Mouse (Mus musculus): ENCODE measurements around the gene BC052040. TPM values are rescaled to one million over a fixed set of nuclear protein-coding genes. Genes with fewer than 3 reads are reported as not detected.

Gene BC052040
- total RNA-seq, 2 experiments from 2014 or later = 2.6 TPM

GRCm38 (mm10) chr2:115601280-115601679 lies 19.8 kb downstream of the BC052040 start:
- DNase-seq = no peak

GRCm38 (mm10) chr2:115602116-115602515 lies 20.6 kb downstream of the BC052040 start:
- DNase-seq = no peak

- no peak for DNase-seq
Measured at GRCm38 (mm10) chr2:115604132-115604531, 22.6 kb downstream of the BC052040 start.

- no peak for DNase-seq
Measured at GRCm38 (mm10) chr2:115605829-115606336, 24.4 kb downstream of the BC052040 start.

- DNase-seq = no peak
Measured at GRCm38 (mm10) chr2:115609020-115609419, 27.5 kb downstream of the BC052040 start.

- no peak for DNase-seq
Measured at GRCm38 (mm10) chr2:115610092-115610491, 28.6 kb downstream of the BC052040 start.

- DNase-seq = no peak
Measured at GRCm38 (mm10) chr2:115610503-115610902, 29.0 kb downstream of the BC052040 start.

- DNase-seq = no peak
Measured at GRCm38 (mm10) chr2:115613830-115614520, 32.5 kb downstream of the BC052040 start.

- DNase-seq = no peak
Measured at GRCm38 (mm10) chr2:115628471-115628870, 47.0 kb downstream of the BC052040 start.

- DNase-seq = no peak
Measured at GRCm38 (mm10) chr2:115631031-115631434, 49.5 kb downstream of the BC052040 start.

- DNase-seq = no peak
Measured at GRCm38 (mm10) chr2:115631826-115632225, 50.3 kb downstream of the BC052040 start.

GRCm38 (mm10) chr2:115650203-115650602 lies 68.7 kb downstream of the BC052040 start:
- no peak for DNase-seq

GRCm38 (mm10) chr2:115659712-115660111 lies 78.2 kb downstream of the BC052040 start:
- DNase-seq = no peak

- DNase-seq = no peak
Measured at GRCm38 (mm10) chr2:115660213-115661120, 79.0 kb downstream of the BC052040 start.

GRCm38 (mm10) chr2:115667516-115667915 lies 86.0 kb downstream of the BC052040 start:
- no peak for DNase-seq

- DNase-seq = no peak
Measured at GRCm38 (mm10) chr2:115673054-115673660, 91.6 kb downstream of the BC052040 start.

GRCm38 (mm10) chr2:115678786-115679185 lies 97.3 kb downstream of the BC052040 start:
- no peak for DNase-seq

GRCm38 (mm10) chr2:115685250-115685649 lies 103.7 kb downstream of the BC052040 start:
- no peak for DNase-seq

GRCm38 (mm10) chr2:115687612-115688011 lies 106.1 kb downstream of the BC052040 start:
- DNase-seq = no peak

GRCm38 (mm10) chr2:115688282-115688681 lies 106.8 kb downstream of the BC052040 start:
- no peak for DNase-seq

- no peak for DNase-seq
Measured at GRCm38 (mm10) chr2:115693841-115694240, 112.3 kb downstream of the BC052040 start.

GRCm38 (mm10) chr2:115694386-115694785 lies 112.9 kb downstream of the BC052040 start:
- DNase-seq = no peak

- no peak for DNase-seq
Measured at GRCm38 (mm10) chr2:115699032-115699431, 117.5 kb downstream of the BC052040 start.

All from gastrocnemius, postnatal 10 days (tissue).